Mouse (Mus musculus): ENCODE results near the gene Spata18.

- TF ChIP-seq EP300 (IDR thresholded peaks at IDR 0.05; ENCODE audit: low read depth) (no peak), CTCF (IDR thresholded peaks at IDR 0.05; ENCODE audit: low read depth) (no peak)
Observed at GRCm38 (mm10) chr5:73615211-73615610, 36.0 kb upstream of the Spata18 start.
